Mouse (Mus musculus): ENCODE results near the gene Gm11492.

DNA sequence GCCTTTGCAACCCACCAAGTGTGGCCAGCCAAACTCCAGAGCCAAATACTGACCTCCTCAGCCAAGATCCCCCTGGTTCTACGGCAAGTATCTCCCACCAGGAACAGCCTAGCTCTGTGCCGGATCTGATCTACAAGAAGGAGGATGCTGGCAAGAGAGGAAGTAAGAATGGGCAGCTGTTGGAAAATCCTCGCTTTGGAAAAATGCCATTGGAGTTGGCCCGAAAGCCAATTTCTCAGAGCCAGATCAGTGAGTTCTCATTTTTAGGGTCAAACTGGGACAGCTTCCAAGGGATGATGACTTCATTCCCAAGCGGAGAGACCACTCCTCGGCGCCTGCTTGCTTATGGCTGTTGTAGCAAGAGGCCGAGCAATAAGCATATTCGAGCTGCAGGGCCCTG lies 45.1 kb downstream of the Gm11492 start:
- TF ChIP-seq CTCF (IDR thresholded peaks at IDR 0.05; ENCODE audit: control insufficient read depth, insufficient read depth, insufficient read length) (no peak), MYOD1 (IDR thresholded peaks at IDR 0.05; ENCODE audit: control insufficient read depth, insufficient read length, low read depth) (no peak), USF1 (IDR thresholded peaks at IDR 0.05; ENCODE audit: low read depth) (no peak), MAX (IDR thresholded peaks at IDR 0.05) (no peak), MYOG (IDR thresholded peaks at IDR 0.05; ENCODE audit: control insufficient read depth, extremely low read depth, insufficient read length) (no peak), FOSL1 (IDR thresholded peaks at IDR 0.05; ENCODE audit: insufficient read depth, low read length, poor library complexity, severe bottlenecking) (no peak)
